Mouse (Mus musculus): ENCODE data around the gene Gm29797. TPM values are rescaled to one million over a fixed set of nuclear protein-coding genes. Genes with fewer than 3 reads are reported as not detected.
A peak's percentile ranks its signal among the peaks of the same experiment; 100 is the strongest.

The Gm29797 gene
- polyA plus RNA-seq, 1 experiment, result not detected

DNA sequence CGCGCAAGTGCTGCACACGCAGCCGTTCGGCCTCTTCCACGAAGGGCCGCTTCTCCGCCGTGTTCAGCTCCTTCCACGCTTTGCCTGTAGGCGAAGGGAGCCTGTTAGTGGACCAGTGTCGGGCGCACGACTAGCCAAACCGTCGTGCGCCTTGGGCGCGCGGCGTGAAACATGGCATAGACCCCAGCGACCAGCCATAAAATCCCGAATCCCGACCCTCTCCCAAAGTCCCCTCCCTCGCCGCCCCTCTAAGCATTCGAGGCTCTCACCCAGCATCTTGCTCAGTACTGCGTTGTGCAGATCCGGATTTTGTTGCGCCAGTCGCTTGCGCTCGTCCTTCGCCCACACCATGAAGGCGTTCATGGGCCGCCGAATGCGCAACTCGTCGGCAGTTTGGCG, 14.1 kb downstream of the Gm29797 start:
- Histone ChIP-seq H3K4me2 (ENCODE audit: low read depth) (peak overlapping the region; percentile 24), H3ac (ENCODE audit: control insufficient read depth, insufficient read length) (no peak overlapping the region), H3K4me3 (no peak overlapping the region), H3K36me3 (ENCODE audit: control insufficient read depth, insufficient read depth) (no peaks in the 10 kb centered on the region), H3K79me2 (ENCODE audit: control insufficient read depth, insufficient read depth) (no peaks in the 10 kb centered on the region), H3K27me3 (ENCODE audit: control insufficient read depth, insufficient read depth, insufficient read length) (peaks cover 36% of the 10 kb centered on the region)
- TF ChIP-seq MYOD1 (IDR thresholded peaks at IDR 0.05; ENCODE audit: control insufficient read depth in 1 of 3, insufficient read length in 2 of 3, low read depth in 2 of 3) (no peak), POLR2A (IDR thresholded peaks at IDR 0.05; ENCODE audit: insufficient read length, low read depth) (no peak), POLR2AphosphoS2 (IDR thresholded peaks at IDR 0.05; ENCODE audit: insufficient read length, low read depth) (no peak), E2F4 (IDR thresholded peaks at IDR 0.05; ENCODE audit: insufficient read depth) (no peak), SRF (IDR thresholded peaks at IDR 0.05; ENCODE audit: control insufficient read depth, insufficient read length, low read depth) (no peak), TCF12 (IDR thresholded peaks at IDR 0.05; ENCODE audit: insufficient read depth, poor library complexity, severe bottlenecking) (no peak)

DNA sequence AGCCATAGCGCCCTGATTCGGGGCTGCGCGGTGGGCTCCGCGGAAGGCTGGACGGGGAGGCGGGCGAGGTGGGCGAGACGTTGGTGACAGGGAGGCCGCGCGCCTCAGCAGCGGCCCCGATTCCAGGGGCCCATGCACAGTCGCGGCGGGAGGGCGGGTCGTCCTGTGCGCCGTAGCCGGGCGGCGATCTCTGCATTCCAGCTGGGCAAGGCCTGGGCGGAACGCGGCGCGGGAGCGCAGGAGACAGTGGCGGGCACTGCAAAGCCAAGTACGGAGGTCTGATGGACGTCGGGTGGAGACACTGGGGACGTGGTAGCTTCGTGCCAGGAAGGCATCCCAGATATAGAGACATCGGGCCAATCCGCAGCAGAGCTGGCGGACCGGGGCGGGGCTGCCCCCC, 14.5 kb downstream of the Gm29797 start, which contains the start of gene Sox18:
Gene Sox18, minus strand, starts transcription at position 315 of the 400 bp plus-strand sequence.
- TF ChIP-seq POLR2A (IDR thresholded peaks at IDR 0.05; ENCODE audit: insufficient read length, low read depth), result no peak
- TF ChIP-seq MAX (IDR thresholded peaks at IDR 0.05; ENCODE audit: low read depth), result no peak
- TF ChIP-seq E2F4 (IDR thresholded peaks at IDR 0.05; ENCODE audit: insufficient read depth), result no peak
- no peak for TF ChIP-seq TCF12 (IDR thresholded peaks at IDR 0.05; ENCODE audit: insufficient read depth, poor library complexity, severe bottlenecking)
- TF ChIP-seq TCF3 (IDR thresholded peaks at IDR 0.05; ENCODE audit: insufficient read length, low read depth), result no peak
- TF ChIP-seq MYOG (IDR thresholded peaks at IDR 0.05; ENCODE audit: control insufficient read depth in 1 of 3, insufficient read depth in 1 of 3, insufficient read length in 2 of 3, low read depth in 2 of 3), result no peak
- no peak for TF ChIP-seq CEBPB (IDR thresholded peaks at IDR 0.05; ENCODE audit: insufficient read depth, poor library complexity, severe bottlenecking)
- TF ChIP-seq SRF (IDR thresholded peaks at IDR 0.05; ENCODE audit: control insufficient read depth, insufficient read length, low read depth), result no peak
- TF ChIP-seq POLR2AphosphoS2 (IDR thresholded peaks at IDR 0.05; ENCODE audit: insufficient read length, low read depth), result no peak
- Histone ChIP-seq H3K4me3 (no peak within 1 kb of the TSS), H3K27me3 (ENCODE audit: control insufficient read depth, insufficient read depth, insufficient read length) (peaks cover 36% of the 10 kb centered on the region)

DNA sequence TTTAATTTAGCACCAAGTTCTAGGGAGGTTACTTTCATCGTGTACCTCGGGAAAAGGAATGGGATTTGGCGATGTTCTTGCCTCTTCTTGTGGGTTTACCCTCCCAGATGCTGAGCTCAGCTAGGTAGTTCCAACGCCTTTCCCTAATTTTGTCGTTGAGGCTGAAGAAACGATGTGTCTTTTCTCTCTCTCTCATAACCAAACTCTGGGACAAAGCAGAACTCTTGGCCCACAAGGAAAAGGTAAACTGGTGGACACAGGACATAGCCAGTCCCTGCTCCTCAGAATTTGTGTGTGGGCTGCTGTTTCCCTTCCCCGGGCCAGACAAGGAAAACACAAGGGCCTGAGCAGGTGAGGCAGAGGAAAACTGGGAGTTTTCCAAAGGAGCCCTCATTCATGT, 15.2 kb downstream of the Gm29797 start:
- Histone ChIP-seq H3ac (ENCODE audit: control insufficient read depth, insufficient read length) (no peak overlapping the region), H3K36me3 (ENCODE audit: control insufficient read depth, insufficient read depth) (no peaks in the 10 kb centered on the region), H3K4me3 (no peak overlapping the region), H3K79me2 (ENCODE audit: control insufficient read depth, insufficient read depth) (no peaks in the 10 kb centered on the region), H3K4me2 (ENCODE audit: low read depth) (no peak overlapping the region), H3K27me3 (ENCODE audit: control insufficient read depth, insufficient read depth, insufficient read length) (peaks cover 33% of the 10 kb centered on the region)
- TF ChIP-seq POLR2A (IDR thresholded peaks at IDR 0.05; ENCODE audit: insufficient read length, low read depth), result no peak
- TF ChIP-seq POLR2AphosphoS2 (IDR thresholded peaks at IDR 0.05; ENCODE audit: insufficient read length, low read depth), result no peak
- TF ChIP-seq USF1 (IDR thresholded peaks at IDR 0.05; ENCODE audit: low read depth), result no peak
- no peak for TF ChIP-seq MYOG (IDR thresholded peaks at IDR 0.05; ENCODE audit: control insufficient read depth in 1 of 3, insufficient read depth in 1 of 3, insufficient read length in 2 of 3, low read depth in 2 of 3)
- TF ChIP-seq MYOD1 (IDR thresholded peaks at IDR 0.05; ENCODE audit: control insufficient read depth in 1 of 3, insufficient read length in 2 of 3, low read depth in 2 of 3), result no peak
- no peak for TF ChIP-seq SRF (IDR thresholded peaks at IDR 0.05; ENCODE audit: control insufficient read depth, insufficient read length, low read depth)
- TF ChIP-seq TCF12 (IDR thresholded peaks at IDR 0.05; ENCODE audit: insufficient read depth, poor library complexity, severe bottlenecking), result no peak
- no peak for TF ChIP-seq TCF3 (IDR thresholded peaks at IDR 0.05; ENCODE audit: insufficient read length, low read depth)
- TF ChIP-seq MAX (IDR thresholded peaks at IDR 0.05; ENCODE audit: low read depth), result no peak
- no peak for TF ChIP-seq REST (IDR thresholded peaks at IDR 0.05; ENCODE audit: insufficient read depth, insufficient read length)
- TF ChIP-seq E2F4 (IDR thresholded peaks at IDR 0.05; ENCODE audit: insufficient read depth), result no peak
- TF ChIP-seq CEBPB (IDR thresholded peaks at IDR 0.05; ENCODE audit: insufficient read depth, poor library complexity, severe bottlenecking), result no peak

More for the DNA sequence above, 14.5 kb downstream of the Gm29797 start, which contains the start of gene Sox18:
- Histone ChIP-seq H3K79me2 (ENCODE audit: control insufficient read depth, insufficient read depth) (no peaks in the 10 kb centered on the region), H3K4me2 (ENCODE audit: low read depth) (peak within 1 kb of the TSS; percentile 24), H3K36me3 (ENCODE audit: control insufficient read depth, insufficient read depth) (no peaks in the 10 kb centered on the region), H3ac (ENCODE audit: control insufficient read depth, insufficient read length) (no peak within 1 kb of the TSS)

DNA sequence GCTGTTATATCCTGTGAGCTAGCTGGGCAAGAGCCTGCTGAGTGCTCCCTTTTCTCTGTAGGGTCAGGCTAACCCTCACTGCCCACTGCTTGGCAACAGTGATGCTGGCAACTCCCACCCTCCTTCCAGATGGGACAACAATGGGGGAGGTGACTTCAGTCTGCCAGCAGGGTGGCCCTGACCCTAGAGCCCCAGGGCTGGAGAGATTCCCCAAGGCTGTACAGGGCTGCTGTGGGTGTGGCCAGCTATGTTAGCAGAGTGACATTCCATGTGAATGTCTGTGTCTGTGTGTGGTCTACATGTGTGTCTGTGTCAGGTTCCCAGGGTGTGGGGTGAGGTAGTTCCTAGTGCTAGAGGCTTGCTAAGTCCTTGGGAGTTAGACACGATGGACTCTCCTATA, 16.7 kb downstream of the Gm29797 start:
- no peak overlapping the region for H3K4me2 ChIP-seq (ENCODE audit: low read depth)
- H3K79me2 ChIP-seq (ENCODE audit: control insufficient read depth, insufficient read depth), result no peaks in the 10 kb centered on the region
- H3K4me3 ChIP-seq, result no peak overlapping the region
- no peak overlapping the region for H3ac ChIP-seq (ENCODE audit: control insufficient read depth, insufficient read length)
- TF ChIP-seq REST (IDR thresholded peaks at IDR 0.05; ENCODE audit: insufficient read depth, insufficient read length) (no peak), CEBPB (IDR thresholded peaks at IDR 0.05; ENCODE audit: insufficient read depth, poor library complexity, severe bottlenecking) (no peak), SRF (IDR thresholded peaks at IDR 0.05; ENCODE audit: control insufficient read depth, insufficient read length, low read depth) (no peak), MYOG (IDR thresholded peaks at IDR 0.05; ENCODE audit: control insufficient read depth in 1 of 3, insufficient read depth in 1 of 3, insufficient read length in 2 of 3, low read depth in 2 of 3) (no peak), USF1 (IDR thresholded peaks at IDR 0.05; ENCODE audit: low read depth) (no peak), MAX (IDR thresholded peaks at IDR 0.05; ENCODE audit: low read depth) (no peak), TCF3 (IDR thresholded peaks at IDR 0.05; ENCODE audit: insufficient read length, low read depth) (no peak), MYOD1 (IDR thresholded peaks at IDR 0.05; ENCODE audit: control insufficient read depth in 1 of 3, insufficient read length in 2 of 3, low read depth in 2 of 3) (no peak), POLR2AphosphoS2 (IDR thresholded peaks at IDR 0.05; ENCODE audit: insufficient read length, low read depth) (no peak), E2F4 (IDR thresholded peaks at IDR 0.05; ENCODE audit: insufficient read depth) (no peak), TCF12 (IDR thresholded peaks at IDR 0.05; ENCODE audit: insufficient read depth, poor library complexity, severe bottlenecking) (no peak)
- no peaks in the 10 kb centered on the region for H3K36me3 ChIP-seq (ENCODE audit: control insufficient read depth, insufficient read depth)
- H3K27me3 ChIP-seq (ENCODE audit: control insufficient read depth, insufficient read depth, insufficient read length), result peaks cover 33% of the 10 kb centered on the region

DNA sequence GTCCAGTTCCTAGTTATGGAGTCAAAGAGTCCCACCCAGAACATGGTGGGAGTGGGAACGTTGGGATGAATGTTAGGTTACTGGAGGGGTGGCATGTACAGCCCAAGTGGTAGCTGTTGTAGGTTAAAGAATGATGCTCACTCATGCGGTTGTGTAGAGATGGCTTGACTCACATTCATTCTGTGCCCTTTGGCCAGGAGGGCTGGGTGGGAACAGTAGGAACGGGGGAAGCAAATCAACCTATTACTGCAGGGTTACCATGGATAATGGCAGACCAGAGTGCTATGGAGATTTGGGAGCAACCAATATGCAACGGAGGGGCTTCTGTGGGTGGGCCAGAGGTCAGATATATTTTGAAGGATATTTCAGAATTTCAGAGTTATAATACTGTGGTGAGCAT, 18.1 kb downstream of the Gm29797 start:
- Histone ChIP-seq H3ac (ENCODE audit: control insufficient read depth, insufficient read length) (no peak overlapping the region), H3K27me3 (ENCODE audit: control insufficient read depth, insufficient read depth, insufficient read length) (peaks cover 26% of the 10 kb centered on the region), H3K4me3 (no peak overlapping the region), H3K36me3 (ENCODE audit: control insufficient read depth, insufficient read depth) (no peaks in the 10 kb centered on the region), H3K79me2 (ENCODE audit: control insufficient read depth, insufficient read depth) (no peaks in the 10 kb centered on the region), H3K4me2 (ENCODE audit: low read depth) (peak overlapping the region; percentile 82)
- TF ChIP-seq POLR2A (IDR thresholded peaks at IDR 0.05; ENCODE audit: insufficient read length, low read depth), result no peak
- no peak for TF ChIP-seq MYOG (IDR thresholded peaks at IDR 0.05; ENCODE audit: control insufficient read depth in 1 of 3, insufficient read depth in 1 of 3, insufficient read length in 2 of 3, low read depth in 2 of 3)
- TF ChIP-seq E2F4 (IDR thresholded peaks at IDR 0.05; ENCODE audit: insufficient read depth), result no peak
- no peak for TF ChIP-seq SRF (IDR thresholded peaks at IDR 0.05; ENCODE audit: control insufficient read depth, insufficient read length, low read depth)
- TF ChIP-seq MAX (IDR thresholded peaks at IDR 0.05; ENCODE audit: low read depth), result no peak
- no peak for TF ChIP-seq TCF12 (IDR thresholded peaks at IDR 0.05; ENCODE audit: insufficient read depth, poor library complexity, severe bottlenecking)
- TF ChIP-seq TCF3 (IDR thresholded peaks at IDR 0.05; ENCODE audit: insufficient read length, low read depth), result no peak
- TF ChIP-seq REST (IDR thresholded peaks at IDR 0.05; ENCODE audit: insufficient read depth, insufficient read length), result no peak
- no peak for TF ChIP-seq POLR2AphosphoS2 (IDR thresholded peaks at IDR 0.05; ENCODE audit: insufficient read length, low read depth)
- TF ChIP-seq USF1 (IDR thresholded peaks at IDR 0.05; ENCODE audit: low read depth), result no peak
- TF ChIP-seq MYOD1 (IDR thresholded peaks at IDR 0.05; ENCODE audit: control insufficient read depth in 1 of 3, insufficient read length in 2 of 3, low read depth in 2 of 3), result no peak
